ENCODE assay signal across 9 mouse cellular contexts in the genomic region with DNA sequence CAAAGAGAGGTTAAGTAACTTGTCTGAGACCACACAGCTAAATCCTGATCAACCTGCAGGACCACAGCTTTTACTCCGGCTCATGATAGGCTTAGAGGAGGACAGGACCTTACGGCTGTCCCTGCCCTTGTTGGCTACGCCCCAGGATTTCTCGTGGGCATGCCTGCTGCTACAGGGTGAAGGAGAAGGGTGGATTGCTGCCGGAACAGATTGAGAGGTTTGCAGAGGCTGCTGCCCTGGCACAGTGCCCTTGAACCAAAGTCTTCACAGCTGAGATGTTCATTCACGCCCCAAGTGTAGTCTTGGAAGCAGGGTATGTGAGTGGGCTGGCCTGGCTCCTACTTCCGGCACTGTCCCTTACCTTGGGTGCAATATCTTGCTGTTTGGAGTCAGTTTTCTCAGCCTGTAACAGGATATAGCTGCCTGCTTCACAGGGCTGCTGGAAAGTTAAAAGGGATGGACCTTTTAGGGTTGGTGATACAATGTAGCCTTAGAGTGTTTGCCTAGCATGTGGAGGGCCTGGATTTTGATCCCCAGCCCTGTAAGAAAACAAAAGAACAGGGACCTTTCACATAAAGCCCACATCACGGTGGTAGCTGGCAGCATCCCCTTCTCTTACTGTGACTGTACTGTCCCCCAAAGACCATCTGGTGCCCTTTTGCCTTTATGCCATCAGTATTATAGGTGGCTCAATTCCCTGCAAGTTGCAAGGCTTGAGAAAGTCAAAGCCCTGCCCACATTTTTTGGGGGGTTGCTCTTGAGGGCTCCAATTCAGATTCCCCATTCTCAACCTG. TPM values are rescaled to one million over a fixed set of nuclear protein-coding genes. Genes with fewer than 3 reads are reported as not detected.
DNase-seq lines count a peak whose midpoint lies in the region; ATAC-seq lines count a peak whose summit lies in the region.
"Had no signal": no experiment of that assay in that cellular context is flagged by ENCODE, and none has a peak within 500 bp of the region (broad histone marks: within the 10 kb centered on the region; RNA-seq: fewer than 3 reads in every experiment).

No protein-coding gene starts in this region.

- H3K36me3 ChIP-seq in kidney, embryonic 14.5 days (ENCODE audit: control insufficient read depth, insufficient read depth, low read length): no peaks in the 10 kb centered on the region
- H3K36me3 ChIP-seq in hindbrain, embryonic 13.5 days: no peaks in the 10 kb centered on the region
- H3K36me3 ChIP-seq in midbrain, embryonic 12.5 days: no peaks in the 10 kb centered on the region

- peaks cover 2% of the 10 kb centered on the region; the same call in 1 of the 2 replicates for H3K27me3 ChIP-seq in kidney, embryonic 14.5 days (ENCODE audit: control insufficient read depth, insufficient read depth, low read length)
- H3K27me3 ChIP-seq in hindbrain, embryonic 13.5 days: no peaks in the 10 kb centered on the region
- no peaks in the 10 kb centered on the region for H3K27me3 ChIP-seq in midbrain, embryonic 12.5 days

- no peaks in the 10 kb centered on the region for H3K9me3 ChIP-seq in kidney, embryonic 14.5 days (ENCODE audit: control insufficient read depth, low read length)
- H3K9me3 ChIP-seq in hindbrain, embryonic 13.5 days: no peaks in the 10 kb centered on the region
- H3K9me3 ChIP-seq in midbrain, embryonic 12.5 days: no peaks in the 10 kb centered on the region

- WGBS in kidney, embryonic 14.5 days: 53% methylated on average over 8 of the region's 8 CpGs
- 53% methylated on average over 8 of the region's 8 CpGs for WGBS in hindbrain, embryonic 13.5 days
- WGBS in midbrain, embryonic 12.5 days: 76% methylated on average over 8 of the region's 8 CpGs

- ATAC-seq in kidney, embryonic 14.5 days (ENCODE audit: low FRiP score, low TSS enrichment): no peak
- ATAC-seq in hindbrain, embryonic 13.5 days (ENCODE audit: low FRiP score): no peak
- ATAC-seq in midbrain, embryonic 12.5 days (ENCODE audit: low FRiP score, low read depth): no peak
- ATAC-seq in frontal cortex, adult (ENCODE audit: low TSS enrichment): no peak

- no peak overlapping the region for H3K4me3 ChIP-seq in kidney, embryonic 14.5 days (ENCODE audit: low read length)
- no peak overlapping the region for H3K4me3 ChIP-seq in hindbrain, embryonic 13.5 days
- H3K4me3 ChIP-seq in midbrain, embryonic 12.5 days: no peak overlapping the region

- peaks cover 9% of the 10 kb centered on the region; the same call in 1 of the 2 replicates for H3K4me1 ChIP-seq in kidney, embryonic 14.5 days (ENCODE audit: control insufficient read depth, insufficient read depth, low read length)
- H3K4me1 ChIP-seq in hindbrain, embryonic 13.5 days (replicated peaks): peaks cover 80% of the 10 kb centered on the region
- H3K4me1 ChIP-seq in midbrain, embryonic 12.5 days: peaks cover 56% of the 10 kb centered on the region

- DNase-seq in kidney, adult 18-20 months: peak; percentile 14
- peak; percentile 73 for DNase-seq in cerebellum, adult 9-10 months
- no peak for DNase-seq in right cerebral cortex, postnatal 36 days (ENCODE audit: low spot score in 2 of 2)
- no peak for DNase-seq in urinary bladder, postnatal 25 days (ENCODE audit: low spot score)

- H3K9ac ChIP-seq in kidney, embryonic 14.5 days (ENCODE audit: low read depth, low read length): no peak overlapping the region
- H3K9ac ChIP-seq in hindbrain, embryonic 13.5 days: no peak overlapping the region
- no peak overlapping the region for H3K9ac ChIP-seq in midbrain, embryonic 12.5 days (replicated peaks)
- H3K9ac ChIP-seq: liver, embryonic 14.5 days had no signal

- H3K4me2 ChIP-seq in kidney, embryonic 14.5 days (replicated peaks; ENCODE audit: low read depth, low read length): no peak overlapping the region
- H3K4me2 ChIP-seq in hindbrain, embryonic 13.5 days: no peak overlapping the region
- no peak overlapping the region for H3K4me2 ChIP-seq in midbrain, embryonic 12.5 days (replicated peaks)

- H3K27ac ChIP-seq in kidney, embryonic 14.5 days (ENCODE audit: low read depth, low read length): no peak overlapping the region
- H3K27ac ChIP-seq in hindbrain, embryonic 13.5 days: peak overlapping the region; percentile 90
- peak overlapping the region; percentile 89 for H3K27ac ChIP-seq in midbrain, embryonic 12.5 days (replicated peaks)
- H3K27ac ChIP-seq: liver, embryonic 14.5 days had no signal

RNA-seq across cellular contexts. Expression of a gene that starts 18.0 kb away (rescaled TPM):
- polyA plus RNA-seq in kidney, embryonic 14.5 days (2014; fragmentation: Nextera tagmentation; extraction: Ambion mirVana): 0.26 and 0.32 TPM in 2 replicates
- polyA plus RNA-seq in hindbrain, embryonic 13.5 days (2015; fragmentation: Nextera tagmentation; extraction: Ambion mirVana): 57.6 and 67.5 TPM in 2 replicates
- polyA plus RNA-seq in midbrain, embryonic 12.5 days (2016; fragmentation: Nextera tagmentation; extraction: Ambion mirVana): 109 and 112 TPM in 2 replicates

RNA-seq across cellular contexts. Expression of a gene that starts 55.1 kb away (rescaled TPM):
- 1.1 and 2.1 TPM in 2 replicates for polyA plus RNA-seq in kidney, embryonic 14.5 days (2014; fragmentation: Nextera tagmentation; extraction: Ambion mirVana)
- 0.97 and 1.0 TPM in 2 replicates for polyA plus RNA-seq in hindbrain, embryonic 13.5 days (2015; fragmentation: Nextera tagmentation; extraction: Ambion mirVana)
- polyA plus RNA-seq in midbrain, embryonic 12.5 days (2016; fragmentation: Nextera tagmentation; extraction: Ambion mirVana): 1.4 and 1.7 TPM in 2 replicates

Comparison
In these comparisons a context has a peak if more than half of its experiments do, and no peak if none do; other contexts are left out.
1. DNase-seq: peak in kidney, adult 18-20 months (single experiment) and cerebellum, adult 9-10 months (single experiment); none in right cerebral cortex, postnatal 36 days (0 of 2) and urinary bladder, postnatal 25 days (single experiment).
2. RNA of a gene that starts 18.0 kb away (polyA plus RNA-seq): 109 to 112 TPM in midbrain, embryonic 12.5 days and 57.6 to 67.5 TPM in hindbrain, embryonic 13.5 days; 0.26 to 0.32 TPM in kidney, embryonic 14.5 days; every median in the first group is over 10 times any median in the second.